Mouse (Mus musculus) MEL (cell line): ENCODE measurements around the gene Stard10. TPM values are rescaled to one million over a fixed set of nuclear protein-coding genes. Genes with fewer than 3 reads are reported as not detected.

Experiments
- DNase-seq: peaks from one replicate; pipeline ENCODE4 v3.0.0; 2011; ENCODE audit warnings: low read depth, low spot score
- H3K27ac ChIP-seq: 2 replicates; pipeline ENCODE4 v1.5.1; 2012; ENCODE audit warnings: low read depth, mild to moderate bottlenecking, control low read depth, low read length, moderate library complexity; ENCODE audit not compliant: control insufficient read depth
- H3K27me3 ChIP-seq, 2 experiments: fragments of 150-350 bp in 1 of 2; sonication (generic) in 1 of 2; 2 replicates each; pipeline ENCODE4 v1.6.1; 2012; ENCODE audit warnings: low read length in 2 of 2, mild to moderate bottlenecking in 2 of 2, improper control_type of control experiment in 1 of 2, moderate library complexity in 1 of 2; ENCODE audit not compliant: insufficient read depth in 2 of 2, control insufficient read depth in 1 of 2
- H3K36me3 ChIP-seq, 2 experiments: 2 replicates each; pipeline ENCODE4 v1.6.1; 2012 to 2014; ENCODE audit warnings: low read length in 2 of 2, improper control_type of control experiment in 1 of 2, inconsistent platforms in 1 of 2, mild to moderate bottlenecking in 1 of 2; ENCODE audit not compliant: insufficient read depth in 2 of 2, control insufficient read depth in 1 of 2
- H3K4me1 ChIP-seq, 2 experiments: fragments of 150-350 bp in 1 of 2; sonication (generic) in 1 of 2; 2 replicates each; pipeline ENCODE4 v1.6.1; 2012; ENCODE audit warnings: low read length in 2 of 2, improper control_type of control experiment in 1 of 2, mild to moderate bottlenecking in 1 of 2; ENCODE audit not compliant: insufficient read depth in 2 of 2, control insufficient read depth in 1 of 2
- H3K4me3 ChIP-seq, 2 experiments: fragments of 150-350 bp in 1 of 2; sonication (generic) in 1 of 2; 2 replicates each; pipeline ENCODE4 v1.5.1; 2012; ENCODE audit warnings: low read depth in 2 of 2, low read length in 2 of 2, mild to moderate bottlenecking in 2 of 2, moderate library complexity in 2 of 2, control low read depth in 1 of 2, improper control_type of control experiment in 1 of 2; ENCODE audit not compliant: control insufficient read depth in 1 of 2, insufficient read depth in 1 of 2
- H3K79me2 ChIP-seq: 2 replicates; pipeline ENCODE4 v1.6.1; 2012; ENCODE audit warnings: mild to moderate bottlenecking, low read length, moderate library complexity; ENCODE audit not compliant: control insufficient read depth, poor library complexity, insufficient read depth
- H3K9ac ChIP-seq: 2 replicates; pipeline ENCODE4 v1.6.1; 2012; ENCODE audit warnings: low read depth, mild to moderate bottlenecking, control low read depth, low read length, moderate library complexity; ENCODE audit not compliant: control insufficient read depth, poor library complexity, severe bottlenecking
- H3K9me3 ChIP-seq: fragments of 150-350 bp; sonication (generic); replicated peaks from 2 replicates; pipeline ENCODE4 v1.6.1; 2012; ENCODE audit warnings: mild to moderate bottlenecking, low read length, improper control_type of control experiment, moderate library complexity; ENCODE audit not compliant: insufficient read depth
- BHLHE40 ChIP-seq: IDR thresholded peaks from 2 replicates; pipeline ENCODE4 v1.6.1; 2012; ENCODE audit warnings: low read depth, mild to moderate bottlenecking, inconsistent platforms, low read length, improper control_type of control experiment, borderline replicate concordance
- CTCF ChIP-seq, 3 experiments: IDR thresholded peaks in 2 of 3; conservative IDR thresholded peaks in 1 of 3; 2 replicates each; pipeline ENCODE4 v1.5.1; 2011 to 2012; ENCODE audit warnings: low read length in 3 of 3, low read depth in 2 of 3, mild to moderate bottlenecking in 2 of 3, improper control_type of control experiment in 1 of 3, inconsistent platforms in 1 of 3, mixed read lengths in 1 of 3, moderate library complexity in 1 of 3; ENCODE audit not compliant: control insufficient read depth in 1 of 3, insufficient read depth in 1 of 3, poor library complexity in 1 of 3, severe bottlenecking in 1 of 3
- E2F4 ChIP-seq: IDR thresholded peaks from 2 replicates; pipeline ENCODE4 v1.6.1; 2011; ENCODE audit warnings: low read depth, low read length, improper control_type of control experiment, borderline replicate concordance
- ELF1 ChIP-seq: IDR thresholded peaks from 2 replicates; pipeline ENCODE4 v1.6.1; 2014; ENCODE audit warnings: low read depth, mild to moderate bottlenecking, inconsistent platforms, low read length, improper control_type of control experiment, moderate library complexity
- EP300 ChIP-seq, 2 experiments: IDR thresholded peaks; 2 replicates each; pipeline ENCODE4 v1.6.1; 2011; ENCODE audit warnings: improper control_type of control experiment in 2 of 2, low read length in 2 of 2, low read depth in 1 of 2, mild to moderate bottlenecking in 1 of 2
- ETS1 ChIP-seq: IDR thresholded peaks from 2 replicates; pipeline ENCODE4 v1.6.1; 2012; ENCODE audit warnings: low read depth, mild to moderate bottlenecking, inconsistent platforms, low read length, improper control_type of control experiment, moderate library complexity
- GABPA ChIP-seq: IDR thresholded peaks from 2 replicates; pipeline ENCODE4 v1.6.1; 2012; ENCODE audit warnings: low read depth, mild to moderate bottlenecking, inconsistent platforms, low read length, improper control_type of control experiment, moderate library complexity
- GATA1 ChIP-seq: IDR thresholded peaks from 2 replicates; pipeline ENCODE4 v1.6.1; 2011; ENCODE audit warnings: low read depth, low read length, improper control_type of control experiment
- HCFC1 ChIP-seq: IDR thresholded peaks from 2 replicates; pipeline ENCODE4 v1.6.1; 2012; ENCODE audit warnings: low read depth, mild to moderate bottlenecking, inconsistent platforms, low read length, improper control_type of control experiment, moderate library complexity
- JUND ChIP-seq: IDR thresholded peaks from 2 replicates; pipeline ENCODE4 v1.6.1; 2011; ENCODE audit warnings: low read depth, mild to moderate bottlenecking, improper control_type of control experiment, low read length
- KAT2A ChIP-seq: conservative IDR thresholded peaks from 2 replicates; pipeline ENCODE4 v1.6.1; 2012; ENCODE audit warnings: low read depth, low read length, improper control_type of control experiment, inconsistent platforms
- MAZ ChIP-seq: IDR thresholded peaks from 2 replicates; pipeline ENCODE4 v1.6.1; 2012; ENCODE audit warnings: low read depth, mild to moderate bottlenecking, inconsistent platforms, low read length, improper control_type of control experiment
- MEF2A ChIP-seq: IDR thresholded peaks from 2 replicates; pipeline ENCODE4 v1.6.1; 2014; ENCODE audit warnings: low read depth, mild to moderate bottlenecking, inconsistent platforms, low read length, improper control_type of control experiment; ENCODE audit not compliant: poor library complexity, insufficient replicate concordance, severe bottlenecking; ENCODE audit errors: extremely low read depth
- MYB ChIP-seq: IDR thresholded peaks from 2 replicates; pipeline ENCODE4 v1.6.1; 2011; ENCODE audit warnings: mild to moderate bottlenecking, low read depth, low read length, improper control_type of control experiment
- MYC ChIP-seq: IDR thresholded peaks from 2 replicates; pipeline ENCODE4 v1.6.1; 2011; ENCODE audit warnings: low read depth, mild to moderate bottlenecking, low read length, improper control_type of control experiment, moderate library complexity
- NELFE ChIP-seq: IDR thresholded peaks from 2 replicates; pipeline ENCODE4 v1.6.1; 2011; ENCODE audit warnings: low read depth, low read length, improper control_type of control experiment
- NRF1 ChIP-seq: IDR thresholded peaks from 2 replicates; pipeline ENCODE4 v1.6.1; 2014; ENCODE audit warnings: low read depth, mild to moderate bottlenecking, inconsistent platforms, low read length, improper control_type of control experiment, moderate library complexity; ENCODE audit not compliant: poor library complexity, insufficient read depth, severe bottlenecking
- POLR2AphosphoS2 ChIP-seq: IDR thresholded peaks from 2 replicates; pipeline ENCODE4 v1.6.1; 2011; ENCODE audit warnings: low read length, improper control_type of control experiment
- POLR2AphosphoS5 ChIP-seq: IDR thresholded peaks from 2 replicates; pipeline ENCODE4 v1.6.1; 2012; ENCODE audit warnings: low read depth, borderline replicate concordance, mild to moderate bottlenecking, inconsistent platforms, low read length, moderate library complexity, mixed read lengths
- RAD21 ChIP-seq: IDR thresholded peaks from 2 replicates; pipeline ENCODE4 v1.6.1; 2011; ENCODE audit warnings: mild to moderate bottlenecking, low read depth, low read length, improper control_type of control experiment
- RCOR1 ChIP-seq: IDR thresholded peaks from 2 replicates; pipeline ENCODE4 v1.6.1; 2012; ENCODE audit warnings: low read depth, mild to moderate bottlenecking, inconsistent platforms, low read length, improper control_type of control experiment
- SMC3 ChIP-seq: IDR thresholded peaks from 2 replicates; pipeline ENCODE4 v1.6.1; 2011; ENCODE audit warnings: low read depth, low read length, improper control_type of control experiment
- TAL1 ChIP-seq: IDR thresholded peaks from 2 replicates; pipeline ENCODE4 v1.6.1; 2012; ENCODE audit warnings: mild to moderate bottlenecking, inconsistent platforms, low read length, moderate library complexity, mixed read lengths
- TBP ChIP-seq: IDR thresholded peaks from 2 replicates; pipeline ENCODE4 v1.8.0; 2011; ENCODE audit warnings: low read depth, low read length, improper control_type of control experiment
- UBTF ChIP-seq: IDR thresholded peaks from 2 replicates; pipeline ENCODE4 v1.6.1; 2012; ENCODE audit warnings: low read depth, mild to moderate bottlenecking, inconsistent platforms, low read length, improper control_type of control experiment, moderate library complexity, borderline replicate concordance; ENCODE audit not compliant: insufficient read depth
- USF1 ChIP-seq: IDR thresholded peaks from 2 replicates; pipeline ENCODE4 v1.6.1; 2014; ENCODE audit warnings: low read depth, mild to moderate bottlenecking, inconsistent platforms, low read length, improper control_type of control experiment, moderate library complexity
- USF2 ChIP-seq, 2 experiments: IDR thresholded peaks; 2 replicates each; pipeline ENCODE4 v1.6.1; 2011 to 2012; ENCODE audit warnings: improper control_type of control experiment in 2 of 2, low read length in 2 of 2, borderline replicate concordance in 1 of 2, inconsistent platforms in 1 of 2, low read depth in 1 of 2, mild to moderate bottlenecking in 1 of 2; ENCODE audit not compliant: insufficient read depth in 1 of 2
- polyA plus RNA-seq, 2 experiments: library from polyadenylated mRNA; stranded (reverse) in 1 of 2; unstranded in 1 of 2; fragments of >175 nt in 1 of 2; fragments of >200 nt in 1 of 2; gene quantifications; 2 replicates each; pipeline versions ENCODE4 v1.2.1 to v1.2.4; 2012; ENCODE audit warnings: low replicate concordance in 2 of 2, low read depth in 1 of 2; ENCODE audit not compliant: insufficient read length in 2 of 2, insufficient read depth in 1 of 2, missing spikeins in 1 of 2
- total RNA-seq: library from RNA; depleted of rRNA; stranded (reverse); fragments of 300-350 nt; gene quantifications from 2 replicates; pipeline ENCODE4 v1.2.3, GENCODE M21; 2012

Gene Stard10
- total and polyA plus RNA-seq, 3 experiments: 9.3 to 17.9 TPM; not detected in 1

DNA sequence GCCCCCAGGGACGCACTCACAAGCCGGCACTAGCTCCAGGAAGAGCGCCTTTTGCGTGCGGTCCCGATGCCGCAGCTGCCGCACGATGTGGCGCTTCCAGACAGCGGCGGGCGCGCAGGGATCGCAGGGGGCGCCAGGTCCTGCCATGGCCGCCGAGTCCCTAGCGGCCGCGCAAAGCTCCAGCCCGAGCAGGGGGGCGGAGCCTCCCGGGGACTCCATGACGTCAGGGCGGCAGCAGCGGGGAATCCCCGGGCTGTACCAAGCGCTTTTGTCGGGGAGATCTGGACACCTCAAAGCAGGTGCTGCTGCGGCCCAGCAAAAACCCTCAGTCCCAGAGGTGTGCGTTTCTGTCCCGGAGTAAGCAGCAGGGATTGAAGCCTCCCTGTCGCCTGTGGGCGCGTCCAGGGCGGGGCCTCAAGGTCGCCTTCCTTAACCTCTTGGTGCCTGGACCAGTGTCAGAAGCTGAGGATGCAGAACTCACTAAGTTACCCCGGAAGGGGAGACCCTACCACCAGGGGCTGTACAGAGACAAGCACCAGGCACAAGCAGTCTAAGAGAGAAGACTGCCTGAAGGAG is 14.9 kb upstream of the Stard10 start, which contains the start of gene Atg16l2 (continued):
- TF ChIP-seq NRF1 (0 out of 2 replicates have a peak, but pooled peaks have one; percentile 40), RAD21 (no peak), GABPA (no peak), RCOR1 (peak; percentile 64; the same call in 1 of the 2 replicates), USF1 (no peak), POLR2AphosphoS5 (no peak), E2F4 (no peak), TAL1 (no peak), MEF2A (0 out of 2 replicates have a peak, but pooled peaks have one; percentile 32), NELFE (peak; percentile 40), MAZ (peak; percentile 78), ETS1 (peak; percentile 63; the same call in 1 of the 2 replicates)

DNA sequence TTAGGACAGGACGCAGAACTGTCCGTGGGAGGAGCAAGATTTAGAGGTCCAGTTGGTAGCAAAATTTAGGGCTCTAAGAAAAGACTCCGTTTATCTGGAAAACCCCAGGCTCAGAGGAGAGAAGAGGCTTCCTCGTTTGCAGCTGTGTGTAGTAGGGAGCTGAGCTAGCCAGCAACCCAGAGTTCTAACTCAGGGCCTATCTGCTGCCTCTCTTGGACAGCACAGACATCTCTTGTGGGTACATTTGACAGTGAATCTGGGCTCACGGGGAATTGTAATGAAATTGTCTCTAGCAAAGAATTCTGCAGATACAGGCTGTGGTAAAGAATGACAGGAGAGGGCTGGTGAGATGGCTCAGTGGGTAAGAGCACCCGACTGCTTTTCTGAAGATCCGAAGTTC is 14.2 kb upstream of the Stard10 start:
- Histone ChIP-seq H3K9ac (no peak overlapping the region; the same call in 1 of the 2 replicates), H3K9me3 (no peaks in the 10 kb centered on the region), H3K4me3 (no peak overlapping the region), H3K79me2 (no peaks in the 10 kb centered on the region; the same call in 1 of the 2 replicates), H3K27me3 (no peaks in the 10 kb centered on the region), H3K36me3 (no peaks in the 10 kb centered on the region; a peak in 2 of 4 replicates), H3K27ac (no peak overlapping the region), H3K4me1 (peaks cover 0 to 11% of the 10 kb centered on the region in 2 experiments; a peak in 1 of 4 replicates)
- TF ChIP-seq HCFC1: no peak
- TF ChIP-seq MYB: no peak
- no peak for TF ChIP-seq TAL1
- no peak for TF ChIP-seq MYC
- no peak for TF ChIP-seq UBTF
- no peak for DNase-seq

DNA sequence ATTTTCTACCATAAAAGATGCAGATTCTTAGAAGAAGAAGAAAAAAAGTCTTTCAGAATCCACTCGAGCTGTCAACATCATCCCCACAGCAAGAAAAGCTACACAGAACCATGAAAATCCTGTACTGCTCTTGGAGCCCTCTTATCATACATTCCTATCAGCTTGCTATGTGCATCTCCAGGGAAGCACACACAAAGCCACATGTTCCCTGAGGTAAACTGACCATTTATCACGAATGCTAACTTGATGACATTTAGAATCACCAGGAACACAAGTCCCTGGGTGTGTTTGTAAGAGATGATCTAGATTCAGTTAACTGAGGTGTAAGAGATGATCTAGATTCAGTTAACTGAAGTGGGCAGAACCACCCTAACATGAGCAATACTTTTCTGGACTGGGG is 10.0 kb upstream of the Stard10 start:
- Histone ChIP-seq H3K27me3 (no peaks in the 10 kb centered on the region), H3K36me3 (peaks cover 0 to 3% of the 10 kb centered on the region in 2 experiments; a peak in 1 of 4 replicates), H3K4me1 (peaks cover 6 to 12% of the 10 kb centered on the region in 2 experiments), H3K9me3 (no peaks in the 10 kb centered on the region), H3K79me2 (no peaks in the 10 kb centered on the region), H3K4me3 (no peak overlapping the region), H3K27ac (no peak overlapping the region), H3K9ac (no peak overlapping the region)
- no peak for DNase-seq
- no peak for TF ChIP-seq USF2 (IDR thresholded peaks at IDR 0.05; ENCODE audit: borderline replicate concordance in 1 of 2, insufficient read depth in 1 of 2, low read depth in 1 of 2, low read length in 2 of 2)
- TF ChIP-seq UBTF: no peak
- TF ChIP-seq BHLHE40: no peak
- TF ChIP-seq JUND: no peak
- no peak for TF ChIP-seq GATA1
- no peak for TF ChIP-seq ELF1
- no peak for TF ChIP-seq POLR2AphosphoS2
- no peak for TF ChIP-seq TBP
- TF ChIP-seq KAT2A: no peak
- no peak for TF ChIP-seq SMC3
- TF ChIP-seq CTCF (IDR thresholded peaks at IDR 0.05 in 2 of 3, conservative IDR thresholded peaks at IDR 0.05 in 1 of 3; ENCODE audit: control insufficient read depth in 1 of 3, insufficient read depth in 1 of 3, low read depth in 2 of 3, low read length in 3 of 3, poor library complexity in 1 of 3, severe bottlenecking in 1 of 3): no peak
- TF ChIP-seq NELFE: no peak
- TF ChIP-seq EP300 (IDR thresholded peaks at IDR 0.05; ENCODE audit: low read depth in 1 of 2, low read length in 2 of 2): no peak
- TF ChIP-seq MYC: no peak
